Mouse (Mus musculus) spleen, postnatal 4 days (tissue): ENCODE results near the gene Afap1.

Experiments used
- DNase-seq, 2 experiments: peaks; one replicate each; pipeline ENCODE4 v3.0.0; 2022; ENCODE audit warnings: low spot score in 2 of 2

The Afap1 gene

GRCm38 (mm10) chr5:35897147-35897546 lies 4.0 kb downstream of the Afap1 start:
- DNase-seq = no peak

GRCm38 (mm10) chr5:35898114-35898513 lies 5.0 kb downstream of the Afap1 start:
- DNase-seq = no peak

GRCm38 (mm10) chr5:35898994-35899393 lies 5.9 kb downstream of the Afap1 start:
- DNase-seq = no peak

- no peak for DNase-seq
These were observed 7.5 kb downstream of the Afap1 start for GRCm38 (mm10) chr5:35900401-35901225.

- no peak for DNase-seq
These were observed 8.2 kb downstream of the Afap1 start for GRCm38 (mm10) chr5:35901226-35901809.

GRCm38 (mm10) chr5:35903456-35903855 lies 10.3 kb downstream of the Afap1 start:
- DNase-seq = no peak

- DNase-seq = no peak
These were observed 12.2 kb downstream of the Afap1 start for GRCm38 (mm10) chr5:35905283-35905682.

- no peak for DNase-seq
These were observed 14.0 kb downstream of the Afap1 start for GRCm38 (mm10) chr5:35907090-35907489.

GRCm38 (mm10) chr5:35907633-35908426 lies 14.7 kb downstream of the Afap1 start:
- DNase-seq = no peak

GRCm38 (mm10) chr5:35908626-35909443 lies 15.7 kb downstream of the Afap1 start:
- DNase-seq = no peak

- DNase-seq = no peak
These were observed 22.6 kb downstream of the Afap1 start for GRCm38 (mm10) chr5:35915629-35916300.

GRCm38 (mm10) chr5:35916666-35917065 lies 23.5 kb downstream of the Afap1 start:
- no peak for DNase-seq

- no peak for DNase-seq
These were observed 25.3 kb downstream of the Afap1 start for GRCm38 (mm10) chr5:35918387-35918786.

- DNase-seq = no peak
These were observed 27.0 kb downstream of the Afap1 start for GRCm38 (mm10) chr5:35920076-35920475.

GRCm38 (mm10) chr5:35920557-35920956 lies 27.4 kb downstream of the Afap1 start:
- DNase-seq = no peak

GRCm38 (mm10) chr5:35921141-35921540 lies 28.0 kb downstream of the Afap1 start:
- DNase-seq = no peak

- DNase-seq = no peak
These were observed 28.6 kb downstream of the Afap1 start for GRCm38 (mm10) chr5:35921595-35922254.

- DNase-seq = no peak
These were observed 30.3 kb downstream of the Afap1 start for GRCm38 (mm10) chr5:35923448-35923847.

- DNase-seq = no peak
These were observed 32.1 kb downstream of the Afap1 start for GRCm38 (mm10) chr5:35925171-35925634.

- DNase-seq = no peak
These were observed 33.4 kb downstream of the Afap1 start for GRCm38 (mm10) chr5:35926511-35926910.
